Mouse (Mus musculus) olfactory bulb, adult 2 months (tissue): ENCODE measurements at regions not wholly inside any gene's neighbourhood (a gene's known extent, or its start where the extent isn't known, plus 50 kb on each side); places are given as distances from the start of the nearest gene placed in this dataset.

ENCODE experiments used
- CTCF ChIP-seq: fragments of 200-500 bp; IDR thresholded peaks from 2 replicates; pipeline ENCODE4 v1.5.1; 2012; ENCODE audit warnings: low read depth, mild to moderate bottlenecking, low read length, moderate library complexity; ENCODE audit not compliant: insufficient read depth
- POLR2A ChIP-seq: fragments of 200-500 bp; IDR thresholded peaks from 2 replicates; pipeline ENCODE4 v1.6.1; 2012; ENCODE audit warnings: mild to moderate bottlenecking, low read depth, low read length, moderate library complexity; ENCODE audit not compliant: insufficient read depth

DNA sequence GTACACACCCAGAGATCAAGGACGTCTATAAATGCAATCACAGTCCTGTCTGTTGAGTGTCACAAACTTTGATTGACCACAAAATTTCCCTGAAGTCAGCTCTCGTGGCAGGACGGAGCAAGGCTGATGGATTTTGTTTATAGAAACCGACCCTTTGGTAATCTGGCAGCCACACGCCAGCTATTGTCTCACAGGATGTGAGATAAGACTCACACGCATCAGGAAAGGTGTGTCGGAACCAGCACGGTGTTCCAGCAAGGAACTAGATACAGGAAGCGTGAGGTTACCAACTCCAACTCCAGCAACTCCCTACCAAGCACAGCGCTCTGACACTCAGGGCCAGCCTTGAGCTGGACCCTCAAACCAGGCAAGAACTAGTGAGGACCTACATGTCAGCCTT lies 112.4 kb upstream of the Cops8 start:
- no peak for TF ChIP-seq CTCF
- TF ChIP-seq POLR2A = no peak
